Mouse (Mus musculus) spleen, adult 2 months (tissue): ENCODE measurements around the gene Prss12. TPM values are rescaled to one million over a fixed set of nuclear protein-coding genes. Genes with fewer than 3 reads are reported as not detected.

Source experiments
- DNase-seq, 2 experiments: peaks; one replicate each; pipeline versions ENCODE4 v3.0.0 to v3.0.0-alpha.2; 2012 to 2021; ENCODE audit warnings: low spot score in 2 of 2, low read depth in 1 of 2
- H3K27ac ChIP-seq: fragments of 200-500 bp; 2 replicates; pipeline ENCODE4 v1.5.1; 2012; ENCODE audit warnings: low read length, inconsistent platforms; ENCODE audit not compliant: insufficient read depth
- H3K27me3 ChIP-seq: fragments of 200-500 bp; 2 replicates; pipeline ENCODE4 v1.6.1; 2012; ENCODE audit warnings: mild to moderate bottlenecking, moderate library complexity, low read length, inconsistent platforms; ENCODE audit not compliant: control insufficient read depth, insufficient read depth
- H3K36me3 ChIP-seq: fragments of 200-500 bp; 2 replicates; pipeline ENCODE4 v1.6.1; 2012; ENCODE audit warnings: mild to moderate bottlenecking, low read length, inconsistent platforms; ENCODE audit not compliant: control insufficient read depth, insufficient read depth
- H3K4me1 ChIP-seq: fragments of 200-500 bp; 2 replicates; pipeline ENCODE4 v1.6.1; 2011; ENCODE audit warnings: inconsistent platforms; ENCODE audit not compliant: control insufficient read depth, insufficient read depth, insufficient read length
- H3K4me3 ChIP-seq: fragments of 200-500 bp; 2 replicates; pipeline ENCODE4 v1.5.1; 2011; ENCODE audit warnings: mild to moderate bottlenecking, inconsistent platforms; ENCODE audit not compliant: insufficient read depth, insufficient read length; ENCODE audit errors: extremely low read depth
- CTCF ChIP-seq: fragments of 200-500 bp; IDR thresholded peaks from 2 replicates; pipeline ENCODE4 v1.5.1; 2011; ENCODE audit warnings: mild to moderate bottlenecking, inconsistent platforms; ENCODE audit not compliant: insufficient read depth, insufficient read length, insufficient replicate concordance; ENCODE audit errors: extremely low read depth
- POLR2A ChIP-seq: fragments of 200-500 bp; IDR thresholded peaks from 2 replicates; pipeline ENCODE4 v1.6.1; 2011; ENCODE audit warnings: low read depth, low read length, inconsistent platforms
- WGBS: fragments of 180-500 bp; shearing (Covaris S2); methylation state at CpG from one replicate; pipeline ENCODE4 v1.1.7; 2018; 5-methylcytosine and 5-hydroxymethylcytosine counted together
- polyA plus RNA-seq: library from polyadenylated mRNA; depleted of rRNA; stranded (reverse); fragments of >200 nt; gene quantifications from 2 replicates; pipeline ENCODE4 v1.2.3, GENCODE M21; 2012

Gene Prss12
- polyA plus RNA-seq, 1 experiment, result 1.9 TPM

DNA sequence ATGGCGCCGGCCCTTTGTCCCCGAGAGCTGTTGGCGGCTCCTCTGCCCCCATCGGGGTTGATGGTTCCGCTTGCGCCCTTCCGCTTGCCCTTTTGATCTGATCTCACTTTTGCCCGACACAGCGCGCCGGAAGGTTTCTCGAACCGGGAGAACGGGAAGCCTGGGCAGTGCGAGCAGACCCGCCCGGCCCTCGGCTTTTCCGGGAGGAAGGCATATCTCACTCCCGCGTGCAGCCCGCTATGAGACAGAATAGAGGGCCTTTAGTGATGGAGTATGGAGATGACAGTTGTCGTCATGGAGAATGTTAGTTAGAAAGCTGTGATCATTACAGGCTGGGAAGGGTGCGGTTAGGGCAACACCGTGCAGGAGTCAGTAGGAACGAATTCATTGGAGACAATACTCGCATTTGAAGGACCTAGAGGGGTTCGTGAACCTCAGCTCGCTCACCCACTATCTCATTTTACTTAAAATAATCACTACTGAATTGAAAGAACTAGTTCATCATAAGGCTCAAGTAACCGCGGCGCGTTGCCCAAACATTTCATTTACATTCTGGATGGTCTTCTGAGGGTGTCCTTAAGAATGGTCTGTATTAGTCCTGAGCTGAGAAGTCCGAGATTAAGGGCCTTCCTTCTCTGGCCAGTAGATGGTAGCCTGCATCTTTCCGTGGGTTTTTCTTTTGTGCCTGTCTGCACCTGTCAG is 62.1 kb downstream of the Prss12 start:
- peak overlapping the region; percentile 98 for H3K27ac ChIP-seq
- no peaks in the 10 kb centered on the region for H3K27me3 ChIP-seq
- under 1% methylated on average over 36 of the region's 36 CpGs for WGBS
- peaks cover 3% of the 10 kb centered on the region; the same call in 1 of the 2 replicates for H3K4me1 ChIP-seq
- H3K36me3 ChIP-seq, result peaks cover 7% of the 10 kb centered on the region
- DNase-seq, result peak in 1 of 2 experiments; percentile 6
- TF ChIP-seq POLR2A, result no peak
- peak; percentile 3; the same call in 1 of the 2 replicates for TF ChIP-seq CTCF
- H3K4me3 ChIP-seq, result peak overlapping the region; percentile 72

DNA sequence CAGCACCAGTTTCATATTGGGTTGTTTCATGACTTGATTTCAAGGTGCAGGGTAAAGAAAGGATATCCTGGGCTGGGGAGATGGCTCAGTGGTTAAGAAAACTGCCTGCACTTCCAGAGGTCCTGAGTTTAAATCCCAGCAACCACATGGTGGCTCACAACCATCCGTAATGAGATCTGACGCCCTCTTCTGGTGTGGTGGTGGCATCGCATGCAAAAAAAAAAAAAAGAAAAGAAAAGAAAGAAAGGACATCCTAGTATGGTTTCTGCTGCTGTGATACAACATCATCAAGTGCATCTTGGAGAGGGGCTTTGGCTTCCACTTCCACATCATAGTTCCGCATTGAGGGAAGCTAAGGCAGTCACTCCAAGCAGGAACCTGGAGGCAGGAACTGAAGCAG is 65.1 kb downstream of the Prss12 start:
- Histone ChIP-seq H3K27ac (no peak overlapping the region), H3K36me3 (no peaks in the 10 kb centered on the region), H3K27me3 (no peaks in the 10 kb centered on the region), H3K4me1 (no peaks in the 10 kb centered on the region), H3K4me3 (no peak overlapping the region)
- 84% methylated on average over 4 of the region's 4 CpGs for WGBS
- no peak for TF ChIP-seq CTCF
- TF ChIP-seq POLR2A, result no peak
- no peak for DNase-seq

GRCm38 (mm10) chr3:123514886-123515285 is 68.2 kb downstream of the Prss12 start:
- H3K27me3 ChIP-seq, result no peaks in the 10 kb centered on the region
- no peak overlapping the region for H3K4me3 ChIP-seq
- no peak for DNase-seq
- no peaks in the 10 kb centered on the region for H3K36me3 ChIP-seq
- 48% methylated on average over 5 of the region's 5 CpGs for WGBS
- H3K27ac ChIP-seq, result no peak overlapping the region
- TF ChIP-seq CTCF, result no peak
- TF ChIP-seq POLR2A, result no peak
- no peaks in the 10 kb centered on the region for H3K4me1 ChIP-seq

DNA sequence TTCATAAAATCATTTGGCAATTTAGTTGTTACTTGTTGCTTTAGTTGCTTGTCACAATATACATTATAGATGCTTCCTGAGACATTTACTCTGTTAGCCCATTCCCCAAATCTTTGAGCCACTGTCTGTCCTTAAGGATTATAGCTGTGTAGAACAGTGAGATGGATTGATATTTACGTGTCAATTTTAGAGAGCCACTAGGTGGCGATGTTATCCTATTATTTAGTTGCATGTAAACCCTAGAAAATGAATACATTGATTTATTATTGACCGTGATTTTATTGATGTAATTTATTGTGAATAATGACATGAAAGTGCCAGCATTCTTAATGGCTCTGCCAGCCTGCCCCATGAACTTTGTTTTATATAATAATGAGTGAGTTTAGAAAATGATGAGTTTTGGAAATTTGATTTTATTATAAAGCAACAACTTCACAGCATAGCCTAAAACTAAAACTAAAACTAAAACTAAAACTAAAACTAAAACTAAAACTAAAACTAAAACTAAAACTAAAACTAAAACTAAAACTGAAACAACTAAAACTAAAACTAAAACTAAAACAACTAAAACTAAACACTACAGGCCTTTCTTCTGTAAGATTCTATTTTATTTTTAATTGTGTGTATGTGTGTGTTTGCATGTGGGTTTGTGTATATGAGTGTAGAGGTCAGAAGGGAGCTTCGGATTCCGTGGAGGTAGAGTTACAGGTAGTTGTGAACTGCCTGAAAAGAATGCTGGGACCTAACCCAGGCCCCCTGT is 69.1 kb downstream of the Prss12 start:
- peak; percentile 19 to 21 for DNase-seq
- Histone ChIP-seq H3K36me3 (no peaks in the 10 kb centered on the region), H3K4me3 (no peak overlapping the region), H3K27ac (no peak overlapping the region), H3K27me3 (no peaks in the 10 kb centered on the region), H3K4me1 (no peaks in the 10 kb centered on the region)
- WGBS, result 24% methylated on average over 5 of the region's 5 CpGs
- no peak for TF ChIP-seq CTCF
- no peak for TF ChIP-seq POLR2A

GRCm38 (mm10) chr3:123516784-123517183 is 70.1 kb downstream of the Prss12 start:
- peak in 1 of 2 experiments; percentile 14 for DNase-seq
- H3K36me3 ChIP-seq, result no peaks in the 10 kb centered on the region
- 34% methylated on average over 4 of the region's 4 CpGs for WGBS
- H3K27me3 ChIP-seq, result no peaks in the 10 kb centered on the region
- no peak overlapping the region for H3K4me3 ChIP-seq
- H3K4me1 ChIP-seq, result no peaks in the 10 kb centered on the region
- no peak overlapping the region for H3K27ac ChIP-seq
- TF ChIP-seq POLR2A (no peak), CTCF (no peak)

DNA sequence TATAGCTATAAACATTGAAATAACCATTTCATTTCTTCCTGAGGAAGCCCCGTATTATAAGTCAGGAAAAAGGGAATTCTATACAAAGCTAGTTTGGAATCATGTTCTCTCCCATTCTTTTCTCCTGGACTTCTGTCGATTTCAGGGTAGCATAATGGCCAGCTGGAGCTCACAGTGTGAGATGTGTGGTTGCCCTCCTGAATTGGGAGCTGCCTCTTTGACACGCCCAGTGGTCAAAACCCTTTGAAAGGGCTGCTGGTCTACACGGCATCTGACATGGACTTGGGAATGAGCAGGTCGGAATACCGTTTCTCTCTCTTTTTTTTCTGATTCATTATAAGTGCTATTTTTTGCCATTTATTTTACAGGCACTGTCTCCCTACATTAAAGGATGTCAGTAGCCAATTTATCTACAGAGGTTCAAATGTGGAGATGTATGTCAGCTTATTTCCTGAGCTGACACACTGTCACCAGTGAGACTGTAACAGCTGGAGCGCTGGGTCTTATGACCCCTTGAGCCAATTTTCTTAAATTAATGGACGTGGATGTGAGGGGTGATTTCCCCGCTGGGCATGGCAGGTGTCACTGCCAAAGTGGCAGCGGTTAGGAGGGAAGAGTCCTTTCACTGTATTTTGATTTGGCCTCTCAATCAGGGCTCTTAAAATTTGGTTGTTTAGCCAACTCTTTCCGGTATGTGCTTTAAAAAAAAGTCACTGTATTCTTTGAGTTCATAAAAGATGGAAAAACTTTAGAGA is 79.8 kb downstream of the Prss12 start:
- Histone ChIP-seq H3K4me3 (no peak overlapping the region), H3K27ac (no peak overlapping the region), H3K27me3 (no peaks in the 10 kb centered on the region), H3K36me3 (no peaks in the 10 kb centered on the region), H3K4me1 (no peaks in the 10 kb centered on the region)
- TF ChIP-seq POLR2A, result no peak
- TF ChIP-seq CTCF, result no peak
- DNase-seq, result no peak
- 83% methylated on average over 11 of the region's 11 CpGs for WGBS
